Mouse (Mus musculus): ENCODE measurements around the gene Thsd7b. TPM values are rescaled to one million over a fixed set of nuclear protein-coding genes. Genes with fewer than 3 reads are reported as not detected.
"Not testable (repeated sequence)": the region's sequence is repeated elsewhere in the genome, so short reads cannot be mapped to it uniquely, and the experiment has no call there.

Gene Thsd7b
- total and polyA plus RNA-seq, 3 experiments: 0.82 TPM; not detected in 2

GRCm38 (mm10) chr1:129619440-129620301, 346.6 kb downstream of the Thsd7b start:
- TF ChIP-seq GATA2 (IDR thresholded peaks at IDR 0.05; ENCODE audit: borderline replicate concordance, low read depth, low read length): no peak
- TF ChIP-seq GATA1 (IDR thresholded peaks at IDR 0.05; ENCODE audit: borderline replicate concordance, low read length): no peak
- TF ChIP-seq CTCF (IDR thresholded peaks at IDR 0.05; ENCODE audit: low read depth, low read length): no peak
- no peak for TF ChIP-seq TAL1 (conservative IDR thresholded peaks at IDR 0.05; ENCODE audit: low read depth, low read length)
- no peak for TF ChIP-seq POLR2AphosphoS5 (IDR thresholded peaks at IDR 0.05; ENCODE audit: insufficient replicate concordance, low read depth, low read length)
- Histone ChIP-seq H3K36me3 (replicated peaks) (no peaks in the 10 kb centered on the region), H3K27me3 (ENCODE audit: insufficient read depth, low read length) (no peaks in the 10 kb centered on the region), H3K4me1 (ENCODE audit: insufficient read depth, low read depth, low read length) (no peaks in the 10 kb centered on the region), H3K9me3 (replicated peaks) (no peaks in the 10 kb centered on the region), H3K4me3 (ENCODE audit: low read depth, low read length) (no peak overlapping the region)
- DNase-seq (ENCODE audit: low spot score) (no peak), ATAC-seq (ENCODE audit: extremely low read depth, insufficient number of reproducible peaks, low FRiP score, poor library complexity, severe bottlenecking) (no peak)

GRCm38 (mm10) chr1:129624519-129624918, 351.4 kb downstream of the Thsd7b start:
- no peaks in the 10 kb centered on the region for H3K9me3 ChIP-seq (replicated peaks)
- DNase-seq (ENCODE audit: low spot score) (no peak), ATAC-seq (ENCODE audit: extremely low read depth, insufficient number of reproducible peaks, low FRiP score, poor library complexity, severe bottlenecking) (no peak)

GRCm38 (mm10) chr1:129635146-129635545, 362.0 kb downstream of the Thsd7b start:
- Histone ChIP-seq H3K4me3 (ENCODE audit: low read depth, low read length) (no peak overlapping the region), H3K9me3 (replicated peaks) (no peaks in the 10 kb centered on the region), H3K4me1 (ENCODE audit: insufficient read depth, low read depth, low read length) (no peaks in the 10 kb centered on the region), H3K27me3 (ENCODE audit: insufficient read depth, low read length) (no peaks in the 10 kb centered on the region), H3K36me3 (replicated peaks) (no peaks in the 10 kb centered on the region)
- TF ChIP-seq CTCF (IDR thresholded peaks at IDR 0.05; ENCODE audit: low read depth, low read length): no peak
- no peak for TF ChIP-seq POLR2AphosphoS5 (IDR thresholded peaks at IDR 0.05; ENCODE audit: insufficient replicate concordance, low read depth, low read length)
- TF ChIP-seq GATA2 (IDR thresholded peaks at IDR 0.05; ENCODE audit: borderline replicate concordance, low read depth, low read length): no peak
- no peak for TF ChIP-seq GATA1 (IDR thresholded peaks at IDR 0.05; ENCODE audit: borderline replicate concordance, low read length)
- TF ChIP-seq TAL1 (conservative IDR thresholded peaks at IDR 0.05; ENCODE audit: low read depth, low read length): no peak
- ATAC-seq (ENCODE audit: extremely low read depth, insufficient number of reproducible peaks, low FRiP score, poor library complexity, severe bottlenecking): no peak
- no peak for DNase-seq (ENCODE audit: low spot score)

More at GRCm38 (mm10) chr1:129624519-129624918, 351.4 kb downstream of the Thsd7b start:
- TF ChIP-seq GATA1 (IDR thresholded peaks at IDR 0.05; ENCODE audit: borderline replicate concordance, low read length): no peak
- TF ChIP-seq CTCF (IDR thresholded peaks at IDR 0.05; ENCODE audit: low read depth, low read length): no peak
- TF ChIP-seq GATA2 (IDR thresholded peaks at IDR 0.05; ENCODE audit: borderline replicate concordance, low read depth, low read length): no peak
- no peak for TF ChIP-seq TAL1 (conservative IDR thresholded peaks at IDR 0.05; ENCODE audit: low read depth, low read length)
- no peak for TF ChIP-seq POLR2AphosphoS5 (IDR thresholded peaks at IDR 0.05; ENCODE audit: insufficient replicate concordance, low read depth, low read length)
- no peaks in the 10 kb centered on the region for H3K4me1 ChIP-seq (ENCODE audit: insufficient read depth, low read depth, low read length)
- no peak overlapping the region for H3K4me3 ChIP-seq (ENCODE audit: low read depth, low read length)
- no peaks in the 10 kb centered on the region for H3K27me3 ChIP-seq (ENCODE audit: insufficient read depth, low read length)
- no peaks in the 10 kb centered on the region for H3K36me3 ChIP-seq (replicated peaks)

GRCm38 (mm10) chr1:129644252-129644861, 371.3 kb downstream of the Thsd7b start:
- H3K4me3 ChIP-seq (ENCODE audit: low read depth, low read length): no peak overlapping the region
- H3K36me3 ChIP-seq (replicated peaks): no peaks in the 10 kb centered on the region
- H3K9me3 ChIP-seq (replicated peaks): no peaks in the 10 kb centered on the region
- ATAC-seq (ENCODE audit: extremely low read depth, insufficient number of reproducible peaks, low FRiP score, poor library complexity, severe bottlenecking) (no peak), DNase-seq (ENCODE audit: low spot score) (no peak)
- H3K4me1 ChIP-seq (ENCODE audit: insufficient read depth, low read depth, low read length): no peaks in the 10 kb centered on the region
- TF ChIP-seq TAL1 (conservative IDR thresholded peaks at IDR 0.05; ENCODE audit: low read depth, low read length): no peak
- TF ChIP-seq GATA2 (IDR thresholded peaks at IDR 0.05; ENCODE audit: borderline replicate concordance, low read depth, low read length): no peak
- TF ChIP-seq POLR2AphosphoS5 (IDR thresholded peaks at IDR 0.05; ENCODE audit: insufficient replicate concordance, low read depth, low read length): no peak
- TF ChIP-seq CTCF (IDR thresholded peaks at IDR 0.05; ENCODE audit: low read depth, low read length): no peak
- no peak for TF ChIP-seq GATA1 (IDR thresholded peaks at IDR 0.05; ENCODE audit: borderline replicate concordance, low read length)
- no peaks in the 10 kb centered on the region for H3K27me3 ChIP-seq (ENCODE audit: insufficient read depth, low read length)

- H3K4me1 ChIP-seq (ENCODE audit: insufficient read depth, low read depth, low read length): peaks cover 13% of the 10 kb centered on the region
- not testable (repeated sequence) for H3K9me3 ChIP-seq (replicated peaks); DNase-seq (ENCODE audit: low spot score); H3K27me3 ChIP-seq (ENCODE audit: insufficient read depth, low read length); H3K36me3 ChIP-seq (replicated peaks); H3K4me3 ChIP-seq (ENCODE audit: low read depth, low read length); ATAC-seq (ENCODE audit: extremely low read depth, insufficient number of reproducible peaks, low FRiP score, poor library complexity, severe bottlenecking)
These were observed 378.3 kb downstream of the Thsd7b start for GRCm38 (mm10) chr1:129651448-129651847.

GRCm38 (mm10) chr1:129658045-129658444, 384.9 kb downstream of the Thsd7b start:
- no peak for ATAC-seq (ENCODE audit: extremely low read depth, insufficient number of reproducible peaks, low FRiP score, poor library complexity, severe bottlenecking)
- TF ChIP-seq GATA2 (IDR thresholded peaks at IDR 0.05; ENCODE audit: borderline replicate concordance, low read depth, low read length): no peak
- TF ChIP-seq POLR2AphosphoS5 (IDR thresholded peaks at IDR 0.05; ENCODE audit: insufficient replicate concordance, low read depth, low read length): no peak
- no peak for TF ChIP-seq GATA1 (IDR thresholded peaks at IDR 0.05; ENCODE audit: borderline replicate concordance, low read length)
- TF ChIP-seq TAL1 (conservative IDR thresholded peaks at IDR 0.05; ENCODE audit: low read depth, low read length): no peak
- TF ChIP-seq CTCF (IDR thresholded peaks at IDR 0.05; ENCODE audit: low read depth, low read length): no peak

More at GRCm38 (mm10) chr1:129658045-129658444, 384.9 kb downstream of the Thsd7b start:
- Histone ChIP-seq H3K36me3 (replicated peaks) (no peaks in the 10 kb centered on the region), H3K27me3 (ENCODE audit: insufficient read depth, low read length) (0 out of 2 replicates have a peak, but pooled peaks cover 3% of the 10 kb centered on the region), H3K4me1 (ENCODE audit: insufficient read depth, low read depth, low read length) (peaks cover 4% of the 10 kb centered on the region; the same call in 1 of the 2 replicates), H3K9me3 (replicated peaks) (no peaks in the 10 kb centered on the region), H3K4me3 (ENCODE audit: low read depth, low read length) (no peak overlapping the region)
- no peak for DNase-seq (ENCODE audit: low spot score)
